Mouse (Mus musculus): ENCODE measurements around the gene Baiap2l2.

- no peak for TF ChIP-seq CTCF (IDR thresholded peaks at IDR 0.05; ENCODE audit: borderline replicate concordance, extremely low read depth, insufficient read depth, insufficient read length)
- no peak for TF ChIP-seq POLR2A (IDR thresholded peaks at IDR 0.05; ENCODE audit: borderline replicate concordance, extremely low read depth, insufficient read depth, insufficient read length, poor library complexity, severe bottlenecking)
These were observed at the start of gene Baiap2l2 for GRCm38 (mm10) chr15:79285399-79285798.
